Mouse (Mus musculus) brain, embryonic 14.5 days (tissue): ENCODE measurements around the gene Gm10639.
"Not testable (repeated sequence)": the region's sequence is repeated elsewhere in the genome, so short reads cannot be mapped to it uniquely, and the experiment has no call there.

Experiments used
- CTCF ChIP-seq: fragments of 200-500 bp; IDR thresholded peaks from 2 replicates; pipeline ENCODE4 v1.5.1; 2012; ENCODE audit warnings: inconsistent platforms, mild to moderate bottlenecking, moderate library complexity, borderline replicate concordance; ENCODE audit not compliant: insufficient read depth, insufficient read length; ENCODE audit errors: extremely low read depth
- POLR2A ChIP-seq: fragments of 200-500 bp; IDR thresholded peaks from 2 replicates; pipeline ENCODE4 v1.6.1; 2012; ENCODE audit warnings: mild to moderate bottlenecking, inconsistent platforms, borderline replicate concordance; ENCODE audit not compliant: poor library complexity, insufficient read depth, insufficient read length, severe bottlenecking; ENCODE audit errors: extremely low read depth

DNA sequence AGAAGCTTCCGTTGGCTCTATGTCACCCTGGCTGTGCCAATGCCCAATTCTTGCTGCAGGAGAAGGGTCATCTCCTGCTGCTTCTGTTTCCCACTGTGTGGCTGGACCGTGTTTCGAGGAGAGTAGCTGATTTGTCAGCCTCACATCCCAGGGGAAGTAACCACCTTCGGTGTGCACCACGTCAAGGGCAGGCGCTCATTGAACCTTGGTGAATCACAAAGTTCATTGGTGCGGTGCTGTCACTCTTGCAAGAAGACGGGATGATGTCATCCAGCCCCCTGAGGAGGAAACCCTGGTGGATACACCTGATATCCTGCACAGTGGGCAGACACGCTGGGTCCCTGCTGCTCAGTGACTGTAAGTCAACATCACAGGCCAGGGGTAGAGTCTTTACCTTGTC, 53.3 kb downstream of the Gm10639 start:
- TF ChIP-seq CTCF, POLR2A: not testable (repeated sequence)
